Mouse (Mus musculus) thymus, postnatal 14 days (tissue): Measurements from ENCODE around the gene Rpl11.
A peak's percentile ranks its signal among the peaks of the same experiment; 100 is the strongest.
"Not testable (repeated sequence)": the region's sequence is repeated elsewhere in the genome, so short reads cannot be mapped to it uniquely, and the experiment has no call there.

ENCODE experiments used
- DNase-seq: peaks from one replicate; pipeline ENCODE4 v3.0.0; 2021

Rpl11 gene

GRCm38 (mm10) chr4:136022924-136023323, 30.3 kb downstream of the Rpl11 start:
- peak; percentile 40 for DNase-seq

DNA sequence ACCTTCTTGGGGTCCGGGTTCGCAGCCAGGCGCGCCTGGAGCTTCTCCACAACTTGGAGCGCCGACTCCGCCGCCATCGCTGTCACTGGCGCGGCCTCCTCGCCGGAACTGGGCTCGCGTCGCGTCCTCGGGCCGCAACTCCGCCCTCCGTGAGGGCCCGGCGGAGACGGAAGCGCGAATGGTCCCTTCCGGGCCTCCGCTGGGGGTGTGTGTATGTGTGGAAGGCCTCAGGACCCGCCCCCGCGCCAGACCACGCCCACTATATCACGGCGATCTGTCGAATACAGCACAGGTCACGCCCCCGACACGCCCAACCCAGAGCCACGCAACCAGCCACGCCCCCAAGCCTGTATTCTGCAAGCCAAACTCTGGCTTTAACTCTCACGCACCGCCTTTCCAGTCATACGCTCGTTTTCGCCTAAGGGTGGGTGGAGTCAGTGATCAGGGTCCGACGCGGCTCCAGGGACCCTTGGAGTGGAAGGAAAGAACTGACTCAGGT, 31.6 kb downstream of the Rpl11 start, which contains the start of gene Eloa:
Gene Eloa (minus strand): TSS at position 215 of the 499 bp plus-strand sequence.
- DNase-seq, result peak; percentile 100

DNA sequence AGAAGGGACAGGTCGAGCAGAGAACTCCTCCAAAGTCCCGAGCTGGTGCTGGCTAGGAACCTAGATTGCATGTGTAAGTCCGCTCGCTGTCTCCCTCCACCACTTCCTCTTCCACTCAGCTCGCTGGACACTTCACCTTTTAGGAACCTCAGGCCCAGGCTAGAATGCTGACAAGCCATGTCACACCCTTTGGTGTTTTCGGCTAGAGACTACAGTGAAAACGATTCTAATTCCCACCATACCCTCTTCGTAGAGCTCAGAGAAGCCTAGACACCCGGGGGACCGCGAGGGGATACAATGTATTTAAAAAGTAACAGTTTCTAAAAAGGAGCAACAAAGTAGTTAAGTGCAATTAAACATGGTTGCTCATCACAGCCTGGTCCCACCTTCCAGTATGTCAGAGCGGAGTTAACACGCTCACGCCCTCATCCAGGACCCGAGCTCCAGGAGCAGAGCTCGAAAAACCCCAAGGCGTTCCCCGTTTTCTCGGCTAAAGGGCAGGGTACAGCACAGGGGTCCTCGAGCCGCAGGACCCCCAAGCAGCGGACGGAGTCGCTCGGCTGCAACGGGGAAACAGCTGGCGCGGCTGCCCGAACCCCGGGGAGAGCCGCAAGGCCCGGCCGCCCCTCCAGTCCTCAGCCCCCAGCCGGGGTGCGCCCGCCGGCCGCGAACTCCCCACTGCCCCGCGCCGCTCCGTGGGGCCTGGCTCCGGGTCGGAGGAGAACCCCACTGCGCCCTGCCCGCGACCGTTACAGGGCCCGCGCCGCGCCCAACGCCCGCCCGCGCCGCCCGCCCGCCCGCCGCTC, 32.3 kb downstream of the Rpl11 start:
- no peak for DNase-seq

DNA sequence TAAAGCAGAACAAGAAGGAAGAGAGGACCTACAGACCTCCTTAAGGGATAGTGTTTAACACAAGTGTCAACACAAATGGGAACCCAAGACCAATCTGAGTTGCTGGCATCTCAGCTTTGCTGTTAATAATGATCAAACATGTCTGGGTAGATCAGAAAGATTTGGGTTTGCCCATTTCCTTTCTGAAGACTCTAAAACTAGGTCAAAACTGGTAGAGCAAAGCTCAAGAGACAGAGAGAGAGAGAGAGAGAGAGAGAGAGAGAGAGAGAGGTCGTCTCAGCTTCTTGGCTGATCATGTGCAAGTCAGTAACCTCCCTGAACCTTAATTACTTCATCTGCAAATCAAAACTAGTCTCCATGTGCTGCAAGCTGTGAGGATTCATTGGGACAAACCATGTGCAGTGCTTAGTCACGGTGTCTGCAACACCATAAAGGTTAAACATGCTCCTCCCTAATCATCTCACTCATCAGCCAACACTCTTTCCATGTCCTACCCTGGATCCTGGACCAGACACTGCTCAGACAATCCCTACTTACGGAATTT, 37.1 kb downstream of the Rpl11 start:
- no peak for DNase-seq

DNA sequence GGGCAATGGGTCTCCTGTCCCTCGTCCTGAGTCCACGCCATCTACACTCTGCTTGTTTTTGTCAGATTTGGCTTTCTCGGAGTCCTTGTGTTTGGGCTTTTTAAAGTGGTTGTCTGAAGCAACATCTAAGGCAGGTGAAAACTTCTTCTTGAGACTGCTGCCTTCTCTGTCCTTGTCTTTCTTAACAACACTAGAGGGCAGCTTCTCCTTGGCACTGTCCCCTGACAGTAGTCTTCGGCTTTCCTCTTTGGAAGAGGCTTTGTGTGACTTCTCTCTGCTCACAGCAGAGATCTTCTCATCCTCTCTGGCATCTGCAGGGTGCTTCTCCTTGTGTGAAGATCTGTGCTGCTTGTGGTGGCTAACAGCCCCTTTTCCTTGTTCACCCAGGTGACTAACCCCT, 42.6 kb downstream of the Rpl11 start:
- no peak for DNase-seq

DNA sequence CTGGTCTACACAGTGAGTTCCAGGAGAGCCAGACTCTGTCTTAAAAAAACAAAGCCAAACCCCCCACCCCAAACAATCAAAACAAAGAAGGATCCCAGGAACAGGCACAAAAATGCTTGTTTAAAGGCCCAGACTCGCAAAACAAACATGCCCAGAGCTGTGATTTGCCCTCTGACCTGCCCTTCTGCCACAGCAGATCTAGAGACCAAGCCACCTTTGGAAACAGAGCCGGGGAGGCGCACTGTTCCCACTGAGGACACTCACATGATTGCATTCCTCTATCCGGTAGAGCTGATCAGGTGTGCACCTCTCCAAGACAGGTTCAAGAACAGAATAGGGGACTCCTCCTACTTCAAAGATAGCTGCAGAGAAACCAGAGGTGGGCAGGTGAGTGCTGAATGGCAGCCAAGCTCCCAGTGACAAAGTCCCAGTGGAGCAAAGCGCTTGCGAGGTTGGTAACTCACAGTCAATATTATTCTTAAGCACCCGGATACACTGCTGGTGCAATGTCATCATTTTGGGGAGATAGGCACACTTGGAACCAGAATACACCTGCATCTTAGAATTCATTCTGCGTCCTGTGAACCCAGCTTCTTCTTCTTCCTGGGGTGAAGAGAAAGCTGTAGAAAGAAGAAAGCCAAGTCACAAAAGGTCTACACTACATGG, 44.3 kb downstream of the Rpl11 start:
- DNase-seq, result no peak

- no peak for DNase-seq
These were observed 46.4 kb downstream of the Rpl11 start for GRCm38 (mm10) chr4:136006821-136007220.

DNA sequence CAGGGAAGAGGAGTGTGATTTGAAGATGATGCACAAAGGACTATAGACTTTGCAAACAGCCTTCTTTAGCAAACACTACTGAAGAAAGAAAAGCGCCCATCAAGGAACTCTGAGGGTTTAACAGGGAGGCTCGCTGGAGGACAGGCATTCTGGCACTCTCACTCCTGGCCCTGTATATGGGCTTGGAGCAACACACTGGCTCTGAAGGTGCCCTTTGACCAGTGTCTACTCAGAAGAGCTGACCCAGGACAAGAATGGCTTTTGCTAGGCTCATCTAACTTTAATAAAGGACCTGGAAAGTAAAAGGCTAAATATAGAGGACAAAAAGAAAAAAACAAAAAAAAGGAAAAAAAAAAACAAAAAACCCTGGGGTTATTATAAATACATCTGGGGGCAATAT, 48.3 kb downstream of the Rpl11 start:
- no peak for DNase-seq

- no peak for DNase-seq
These were observed 49.0 kb downstream of the Rpl11 start for GRCm38 (mm10) chr4:136004107-136004675.

- no peak for DNase-seq
These were observed 58.1 kb downstream of the Rpl11 start for GRCm38 (mm10) chr4:135995118-135995517.

GRCm38 (mm10) chr4:135993941-135994340, 59.3 kb downstream of the Rpl11 start:
- no peak for DNase-seq

DNA sequence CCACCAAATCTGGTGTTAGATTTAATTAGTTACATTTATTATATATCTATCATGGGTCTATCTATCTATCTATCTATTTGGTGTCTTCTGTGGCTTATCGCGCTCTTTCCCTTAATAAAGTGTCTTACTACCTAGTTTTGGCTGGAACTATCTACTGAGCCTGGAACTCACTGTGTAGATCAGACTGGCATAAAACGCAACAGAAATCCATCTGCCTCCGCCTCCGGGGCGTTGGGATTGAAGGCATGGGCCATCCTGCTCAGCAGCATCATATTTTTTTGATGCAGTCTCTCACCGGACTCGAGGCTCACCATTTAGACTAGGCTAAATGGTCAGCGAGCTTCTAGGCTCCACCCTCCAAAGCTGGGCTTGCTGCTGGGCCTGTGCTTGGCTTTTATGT, 65.5 kb downstream of the Rpl11 start:
- no peak for DNase-seq

DNA sequence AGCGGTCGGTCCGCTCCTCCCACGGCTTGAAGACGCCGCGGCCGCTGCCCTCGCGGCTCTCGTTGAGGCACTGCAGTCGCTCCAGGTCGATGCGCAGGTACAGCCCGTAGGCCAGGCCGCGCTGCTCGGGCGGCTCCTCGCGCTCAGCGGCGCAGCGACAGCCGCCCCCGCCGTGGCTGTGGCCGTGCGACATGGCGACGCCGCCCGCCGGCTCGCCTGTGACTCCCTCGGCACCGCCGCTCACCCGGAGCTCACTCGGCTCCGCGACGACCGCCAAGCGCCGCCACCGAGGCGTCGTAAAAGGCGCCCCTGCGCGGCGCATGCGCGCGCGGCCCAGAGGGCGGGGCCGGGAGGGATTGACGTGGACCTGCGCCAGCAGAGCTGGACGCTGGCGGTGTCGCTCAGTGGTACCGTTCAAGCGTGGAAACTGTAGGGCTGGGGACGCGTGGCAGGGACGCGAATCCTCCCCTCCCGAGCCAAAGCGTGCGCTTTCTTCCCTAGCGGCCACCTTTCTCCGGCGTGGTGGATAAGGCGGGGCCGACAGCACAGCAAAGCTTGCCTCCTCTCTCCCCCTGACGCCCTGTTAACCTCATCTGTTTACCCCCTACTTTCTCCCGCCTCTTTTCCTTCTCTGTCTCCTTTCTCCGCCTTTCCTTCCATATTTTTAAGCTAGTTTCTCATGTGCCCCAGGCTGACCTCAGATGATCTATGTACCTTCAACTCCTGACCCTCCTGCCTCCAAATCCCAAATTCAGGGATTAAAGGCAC, 66.1 kb downstream of the Rpl11 start, which contains the start of gene Pithd1:
Gene Pithd1 (minus strand): TSS at position 322 of the 768 bp plus-strand sequence.
- peak; percentile 95 for DNase-seq

DNA sequence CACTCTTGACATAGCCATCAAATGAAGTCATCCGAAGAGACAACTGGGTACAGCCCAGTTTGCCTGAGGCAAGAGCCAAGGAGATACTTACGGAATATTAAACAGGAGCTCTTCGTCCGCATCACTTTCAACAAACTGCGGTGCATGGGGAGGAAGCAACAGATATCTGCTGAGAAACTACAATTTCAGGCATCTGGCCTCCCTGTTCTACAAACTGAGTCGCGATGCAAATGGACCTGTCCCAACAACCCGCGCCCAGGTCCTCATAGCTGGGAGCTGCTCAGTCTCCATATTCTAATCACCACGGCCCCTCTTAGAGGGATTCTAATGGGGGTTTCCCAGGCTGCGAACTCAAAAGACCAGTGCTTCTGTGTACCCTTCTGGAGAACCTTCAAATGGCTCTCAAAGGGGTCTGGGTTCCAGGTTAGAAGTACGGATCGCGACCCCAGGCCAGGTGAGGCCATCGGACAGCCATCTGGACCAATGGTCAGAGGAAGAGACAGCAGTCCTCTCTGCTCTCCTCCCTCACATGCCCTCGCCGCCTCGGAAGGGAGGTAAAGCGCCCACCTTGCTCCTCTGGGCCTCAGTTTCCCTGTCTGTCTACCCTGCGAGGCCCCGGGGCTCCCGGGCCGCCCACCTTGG, 66.8 kb downstream of the Rpl11 start:
- DNase-seq, result no peak

GRCm38 (mm10) chr4:135985769-135986168, 67.5 kb downstream of the Rpl11 start:
- no peak for DNase-seq

DNA sequence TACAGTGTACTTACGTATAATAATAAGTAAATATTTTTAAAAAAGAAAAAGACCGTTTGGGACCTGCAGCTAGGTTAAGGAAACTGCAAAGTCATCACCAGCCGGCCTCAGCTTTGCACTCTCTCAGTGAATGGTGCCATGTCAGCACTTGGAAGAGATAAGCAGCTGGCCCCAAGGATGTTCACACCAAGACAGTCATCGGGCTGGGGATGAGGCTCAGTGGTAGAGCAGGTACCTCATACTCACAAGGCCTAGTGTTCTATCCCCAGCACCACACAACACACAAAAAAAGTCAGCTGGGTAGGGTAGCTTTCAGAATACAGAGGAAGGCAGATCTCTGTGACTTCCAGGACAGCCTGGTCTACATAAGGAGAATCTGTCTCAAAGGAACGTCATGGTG, 68.0 kb downstream of the Rpl11 start:
- DNase-seq, result no peak

- DNase-seq, result no peak
These were observed 68.7 kb downstream of the Rpl11 start for GRCm38 (mm10) chr4:135984556-135984955.

DNA sequence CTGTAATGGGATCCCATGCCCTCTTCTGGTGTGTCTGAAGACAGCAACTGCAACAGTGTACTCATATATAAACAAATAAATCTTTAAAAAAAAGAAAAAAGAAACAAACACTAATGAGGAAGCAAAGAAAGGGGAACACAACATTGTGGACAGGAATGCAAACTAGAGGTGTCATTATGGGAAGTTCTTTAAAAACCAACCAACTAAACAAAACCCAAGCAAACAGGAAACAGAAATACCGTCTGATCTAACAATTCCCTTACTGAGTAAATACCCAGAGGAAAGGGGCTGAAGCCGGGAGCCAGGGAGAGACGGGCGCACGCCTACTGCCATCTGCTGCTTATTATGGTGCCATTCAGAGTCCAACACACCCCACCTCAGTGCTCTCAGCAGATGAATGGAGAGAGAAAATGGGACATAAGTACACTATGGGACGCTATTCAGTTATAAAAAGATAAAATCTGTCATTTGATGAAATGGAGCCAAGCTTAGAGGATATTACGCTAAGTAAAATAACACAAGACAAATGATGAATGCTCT, 71.6 kb downstream of the Rpl11 start:
- no peak for DNase-seq

DNA sequence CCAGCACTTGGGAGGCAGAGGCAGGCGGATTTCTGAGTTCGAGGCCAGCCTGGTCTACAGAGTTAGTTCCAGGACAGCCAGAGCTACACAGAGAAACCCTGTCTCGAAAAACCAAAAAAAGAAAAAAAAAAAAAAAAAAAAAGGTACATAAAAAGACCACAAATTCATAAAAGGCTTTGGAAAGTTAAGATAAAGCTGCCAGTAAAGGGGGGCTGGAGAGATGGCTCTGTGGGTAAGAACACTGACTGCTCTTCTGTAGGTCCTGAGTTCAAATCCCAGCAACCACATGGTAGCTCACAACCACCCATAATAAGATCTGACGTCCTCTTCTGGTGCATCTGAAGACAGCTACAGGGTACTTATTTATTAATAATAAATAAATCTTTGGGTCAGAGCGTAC, 73.0 kb downstream of the Rpl11 start:
- DNase-seq, result not testable (repeated sequence)
